Mouse (Mus musculus) myocyte (in vitro differentiated cells): ENCODE data around the gene Rin3. TPM values are rescaled to one million over a fixed set of nuclear protein-coding genes. Genes with fewer than 3 reads are reported as not detected.

ENCODE experiments used
- H3K27me3 ChIP-seq: one replicate; pipeline ENCODE4 v1.6.1; 2011; ENCODE audit not compliant: control insufficient read depth, insufficient read depth, insufficient read length
- H3K36me3 ChIP-seq: one replicate; pipeline ENCODE4 v1.6.1; 2011; ENCODE audit not compliant: control insufficient read depth, insufficient read depth
- H3K4me2 ChIP-seq: one replicate; pipeline ENCODE4 v1.6.1; 2011; ENCODE audit warnings: low read depth, control low read depth
- H3K4me3 ChIP-seq: one replicate; pipeline ENCODE4 v1.5.1; 2011; ENCODE audit warnings: mild to moderate bottlenecking, control low read depth, moderate library complexity
- H3K79me2 ChIP-seq: one replicate; pipeline ENCODE4 v1.6.1; 2011; ENCODE audit not compliant: control insufficient read depth, insufficient read depth
- H3ac ChIP-seq: one replicate; pipeline ENCODE4 v1.6.1; 2011; ENCODE audit not compliant: control insufficient read depth, insufficient read length
- CEBPB ChIP-seq: IDR thresholded peaks from 2 replicates; pipeline ENCODE4 v1.6.1; 2011; ENCODE audit warnings: mild to moderate bottlenecking, moderate library complexity; ENCODE audit not compliant: poor library complexity, insufficient read depth, severe bottlenecking
- E2F4 ChIP-seq: IDR thresholded peaks from one replicate; pipeline ENCODE4 v1.6.1; 2011; ENCODE audit warnings: mild to moderate bottlenecking, control low read depth, moderate library complexity; ENCODE audit not compliant: insufficient read depth
- MAX ChIP-seq: IDR thresholded peaks from one replicate; pipeline ENCODE4 v1.6.1; 2011; ENCODE audit warnings: low read depth, mild to moderate bottlenecking, control low read depth
- MYOD1 ChIP-seq, 3 experiments: IDR thresholded peaks; one replicate each; pipeline ENCODE4 v1.6.1; 2011; ENCODE audit warnings: control low read depth in 2 of 3, low read depth in 2 of 3, mild to moderate bottlenecking in 2 of 3, moderate library complexity in 1 of 3; ENCODE audit not compliant: insufficient read length in 2 of 3, control insufficient read depth in 1 of 3
- MYOG ChIP-seq, 3 experiments: IDR thresholded peaks; one replicate each; pipeline ENCODE4 v1.6.1; 2011; ENCODE audit warnings: control low read depth in 2 of 3, low read depth in 2 of 3, mild to moderate bottlenecking in 2 of 3; ENCODE audit not compliant: insufficient read length in 2 of 3, control insufficient read depth in 1 of 3, insufficient read depth in 1 of 3
- POLR2A ChIP-seq: IDR thresholded peaks from one replicate; pipeline ENCODE4 v1.6.1; 2011; ENCODE audit warnings: low read depth, mild to moderate bottlenecking, control low read depth, moderate library complexity; ENCODE audit not compliant: insufficient read length
- POLR2AphosphoS2 ChIP-seq: IDR thresholded peaks from one replicate; pipeline ENCODE4 v1.6.1; 2011; ENCODE audit warnings: low read depth, control low read depth; ENCODE audit not compliant: insufficient read length
- REST ChIP-seq: IDR thresholded peaks from one replicate; pipeline ENCODE4 v1.6.1; 2011; ENCODE audit warnings: mild to moderate bottlenecking, control low read depth, moderate library complexity; ENCODE audit not compliant: insufficient read depth, insufficient read length
- SRF ChIP-seq: IDR thresholded peaks from one replicate; pipeline ENCODE4 v1.6.1; 2011; ENCODE audit warnings: low read depth; ENCODE audit not compliant: control insufficient read depth, insufficient read length
- TCF12 ChIP-seq: IDR thresholded peaks from one replicate; pipeline ENCODE4 v1.6.1; 2011; ENCODE audit warnings: mild to moderate bottlenecking, control low read depth; ENCODE audit not compliant: poor library complexity, insufficient read depth, severe bottlenecking
- TCF3 ChIP-seq: IDR thresholded peaks from one replicate; pipeline ENCODE4 v1.6.1; 2011; ENCODE audit warnings: low read depth, control low read depth; ENCODE audit not compliant: insufficient read length
- USF1 ChIP-seq: IDR thresholded peaks from one replicate; pipeline ENCODE4 v1.6.1; 2011; ENCODE audit warnings: low read depth, mild to moderate bottlenecking, control low read depth, moderate library complexity
- polyA plus RNA-seq: library from polyadenylated mRNA; unstranded; fragments of >200 nt; fragmentation: generic; extraction: Trizol; gene quantifications from one replicate; pipeline ENCODE4 v1.2.1, GENCODE M21; 2012; ENCODE audit warnings: missing spikeins

Gene Rin3
- polyA plus RNA-seq, 1 experiment: 23.4 TPM

DNA sequence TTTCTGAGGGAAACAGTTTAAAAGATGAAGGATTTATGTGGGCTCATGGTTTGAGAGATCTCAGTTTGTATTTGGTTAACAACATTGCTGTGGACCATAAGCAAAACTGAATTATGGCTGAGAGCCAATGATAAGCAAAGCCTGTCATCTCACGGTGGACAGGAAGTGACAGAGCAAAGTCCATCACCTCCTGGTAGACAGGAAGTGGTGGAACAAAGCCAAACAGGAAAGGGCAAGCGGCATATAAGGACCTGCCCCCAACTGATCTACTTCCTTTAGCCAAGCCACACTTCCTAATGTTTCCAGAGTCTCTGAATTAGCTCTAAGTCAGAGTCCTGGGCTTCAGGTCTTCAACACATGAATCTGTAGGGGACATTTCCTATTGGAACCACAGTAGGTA, 37.1 kb downstream of the Rin3 start:
- Histone ChIP-seq H3K4me3 (no peak overlapping the region), H3ac (no peak overlapping the region), H3K27me3 (no peaks in the 10 kb centered on the region), H3K79me2 (peaks cover 5% of the 10 kb centered on the region), H3K36me3 (peaks cover 9% of the 10 kb centered on the region), H3K4me2 (no peak overlapping the region)
- no peak for TF ChIP-seq MYOD1 (IDR thresholded peaks at IDR 0.05; ENCODE audit: control insufficient read depth in 1 of 3, insufficient read length in 2 of 3, low read depth in 2 of 3)
- no peak for TF ChIP-seq SRF
- no peak for TF ChIP-seq MYOG (IDR thresholded peaks at IDR 0.05; ENCODE audit: control insufficient read depth in 1 of 3, insufficient read depth in 1 of 3, insufficient read length in 2 of 3, low read depth in 2 of 3)
- no peak for TF ChIP-seq CEBPB
- no peak for TF ChIP-seq E2F4
- TF ChIP-seq MAX: no peak
- TF ChIP-seq USF1: no peak
- no peak for TF ChIP-seq TCF3
- no peak for TF ChIP-seq POLR2A

GRCm38 (mm10) chr12:102320322-102320721, 37.5 kb downstream of the Rin3 start:
- Histone ChIP-seq H3K79me2 (peaks cover 5% of the 10 kb centered on the region), H3K4me3 (no peak overlapping the region), H3ac (no peak overlapping the region), H3K27me3 (no peaks in the 10 kb centered on the region), H3K4me2 (no peak overlapping the region), H3K36me3 (peaks cover 9% of the 10 kb centered on the region)
- TF ChIP-seq TCF3 (no peak), E2F4 (no peak)

DNA sequence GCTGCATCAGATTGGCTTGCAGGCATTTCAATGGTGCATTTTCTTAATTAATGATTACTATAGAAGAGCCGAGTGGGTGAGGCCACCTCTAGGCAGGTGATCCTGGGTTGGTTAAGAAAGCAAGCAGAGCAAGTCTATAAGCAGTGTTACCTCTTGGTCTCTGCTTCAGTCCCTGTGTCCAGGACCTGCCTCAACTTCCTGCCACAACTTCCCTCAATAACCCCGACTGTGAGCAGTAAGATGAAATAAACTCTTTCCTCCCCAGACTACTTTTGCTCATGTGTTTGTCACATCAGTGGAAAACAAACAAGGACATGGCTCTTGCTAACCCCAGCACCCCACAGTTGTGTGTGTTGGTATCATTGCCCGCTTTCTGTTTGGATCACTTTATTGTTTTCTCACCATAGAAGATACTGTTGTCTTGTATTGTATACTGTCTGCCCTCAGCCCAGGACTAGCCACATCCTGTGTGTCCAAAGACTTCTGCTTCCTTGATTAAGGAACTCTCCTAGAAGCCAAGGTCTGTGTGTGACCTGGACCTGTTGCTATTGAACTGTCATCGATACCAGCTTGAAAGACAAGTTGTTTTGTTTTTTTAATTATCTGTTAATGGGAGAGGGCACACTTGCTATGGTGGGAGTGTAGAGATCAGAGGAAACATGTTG, 38.3 kb downstream of the Rin3 start:
- H3K36me3 ChIP-seq: peaks cover 9% of the 10 kb centered on the region
- no peak overlapping the region for H3K4me3 ChIP-seq
- no peak for TF ChIP-seq E2F4
- TF ChIP-seq REST: no peak
- no peak for TF ChIP-seq SRF
- TF ChIP-seq TCF12: no peak
- peaks cover 5% of the 10 kb centered on the region for H3K79me2 ChIP-seq
- no peaks in the 10 kb centered on the region for H3K27me3 ChIP-seq
- H3K4me2 ChIP-seq: no peak overlapping the region
- no peak overlapping the region for H3ac ChIP-seq

DNA sequence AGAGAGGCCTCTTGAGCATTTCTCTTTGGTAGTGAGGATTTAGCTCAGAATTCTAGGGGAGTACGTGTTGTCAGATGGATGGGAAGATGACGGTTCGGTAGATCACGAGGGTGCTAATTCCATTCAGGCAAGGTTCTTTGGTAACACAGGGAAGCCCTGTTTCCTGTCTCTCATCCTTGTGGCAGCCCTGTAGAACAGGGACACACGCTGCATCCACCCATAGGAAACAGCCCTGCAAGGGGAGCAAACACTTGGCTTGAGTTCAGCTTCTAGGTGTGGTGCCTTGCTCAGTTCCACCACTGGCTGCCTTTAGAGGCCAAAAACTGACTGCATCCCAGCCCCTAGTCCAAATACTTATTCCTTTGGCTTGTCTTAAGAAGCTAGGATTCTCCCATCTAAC, 39.0 kb downstream of the Rin3 start:
- no peak overlapping the region for H3K4me3 ChIP-seq
- no peak overlapping the region for H3K4me2 ChIP-seq
- H3K79me2 ChIP-seq: peaks cover 5% of the 10 kb centered on the region
- H3K36me3 ChIP-seq: peaks cover 9% of the 10 kb centered on the region
- no peaks in the 10 kb centered on the region for H3K27me3 ChIP-seq
- TF ChIP-seq USF1 (no peak), POLR2AphosphoS2 (no peak), SRF (no peak), MYOD1 (IDR thresholded peaks at IDR 0.05; ENCODE audit: control insufficient read depth in 1 of 3, insufficient read length in 2 of 3, low read depth in 2 of 3) (no peak), TCF3 (no peak), E2F4 (no peak), MYOG (IDR thresholded peaks at IDR 0.05; ENCODE audit: control insufficient read depth in 1 of 3, insufficient read depth in 1 of 3, insufficient read length in 2 of 3, low read depth in 2 of 3) (no peak), TCF12 (no peak), MAX (no peak), POLR2A (no peak), CEBPB (no peak), REST (no peak)
- H3ac ChIP-seq: no peak overlapping the region

DNA sequence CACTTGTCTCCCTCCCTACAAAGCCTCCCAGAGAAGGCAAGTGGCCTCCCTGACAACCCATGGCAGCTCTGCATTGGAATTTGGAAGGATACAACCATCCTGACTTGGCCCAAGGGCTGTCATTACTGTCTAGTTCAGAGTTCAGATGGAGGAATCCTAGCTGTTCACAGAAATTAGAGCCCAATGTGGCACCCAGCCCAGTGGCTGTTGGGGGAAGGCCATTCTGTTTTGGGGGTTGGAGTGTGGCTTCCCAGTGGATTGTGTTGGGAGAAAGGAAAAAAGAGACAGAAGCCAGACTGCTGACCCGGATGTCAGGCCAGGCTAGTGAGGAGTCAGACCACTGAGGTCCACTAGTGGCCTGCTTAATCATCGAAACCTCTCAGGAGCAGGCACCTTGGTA, 40.5 kb downstream of the Rin3 start:
- H3K79me2 ChIP-seq: peaks cover 5% of the 10 kb centered on the region
- TF ChIP-seq POLR2AphosphoS2: no peak
- TF ChIP-seq POLR2A: no peak
- no peak for TF ChIP-seq MYOG (IDR thresholded peaks at IDR 0.05; ENCODE audit: control insufficient read depth in 1 of 3, insufficient read depth in 1 of 3, insufficient read length in 2 of 3, low read depth in 2 of 3)
- TF ChIP-seq MYOD1 (IDR thresholded peaks at IDR 0.05; ENCODE audit: control insufficient read depth in 1 of 3, insufficient read length in 2 of 3, low read depth in 2 of 3): no peak
- no peak for TF ChIP-seq CEBPB
- no peak for TF ChIP-seq REST
- TF ChIP-seq E2F4: no peak
- no peak for TF ChIP-seq TCF3
- no peak for TF ChIP-seq USF1
- TF ChIP-seq MAX: no peak
- TF ChIP-seq SRF: no peak
- no peak for TF ChIP-seq TCF12
- no peak overlapping the region for H3ac ChIP-seq
- no peak overlapping the region for H3K4me3 ChIP-seq
- peaks cover 9% of the 10 kb centered on the region for H3K36me3 ChIP-seq
- H3K27me3 ChIP-seq: no peaks in the 10 kb centered on the region
- H3K4me2 ChIP-seq: no peak overlapping the region
